Mouse (Mus musculus) liver, adult 2 months (tissue): ENCODE measurements at regions not wholly inside any gene's neighbourhood (a gene's known extent, or its start where the extent isn't known, plus 50 kb on each side); places are given as distances from the start of the nearest gene placed in this dataset.

ENCODE experiments used
- CTCF ChIP-seq: fragments of 200-500 bp; IDR thresholded peaks from 2 replicates; pipeline ENCODE4 v1.5.1; 2011; ENCODE audit warnings: low read depth, low read length, control low read depth
- POLR2A ChIP-seq: fragments of 200-500 bp; IDR thresholded peaks from 2 replicates; pipeline ENCODE4 v1.6.1; 2011; ENCODE audit warnings: low read length, control low read depth; ENCODE audit not compliant: insufficient read depth; ENCODE audit errors: extremely low read depth

DNA sequence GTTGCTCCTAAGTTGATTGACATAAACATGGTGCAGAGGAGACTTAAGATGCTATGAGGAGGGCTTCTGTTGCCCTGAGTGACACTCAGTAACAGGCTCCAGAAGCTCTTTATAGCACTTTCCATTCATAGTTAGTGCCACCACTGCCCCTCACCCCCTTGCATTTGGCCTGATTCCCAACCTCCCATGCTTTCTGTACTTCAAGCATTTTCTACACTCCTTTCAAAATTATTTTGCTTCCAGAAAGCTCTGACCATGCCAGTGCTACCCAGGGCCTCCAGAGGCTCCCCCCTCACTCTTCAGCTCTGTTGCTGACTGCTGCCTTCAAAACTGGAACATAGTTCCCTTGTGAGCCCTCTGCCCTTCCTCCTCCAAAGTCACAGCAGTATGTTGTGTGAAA lies 129.4 kb upstream of the Dph6 start:
- TF ChIP-seq CTCF: no peak
- no peak for TF ChIP-seq POLR2A
